Mouse (Mus musculus): ENCODE measurements at regions not wholly inside any gene's neighbourhood (a gene's known extent, or its start where the extent isn't known, plus 50 kb on each side); places are given as distances from the start of the nearest gene placed in this dataset.

- Histone ChIP-seq H3K36me3 (no peaks in the 10 kb centered on the region), H3K4me1 (replicated peaks) (no peaks in the 10 kb centered on the region), H3K4me2 (no peak overlapping the region), H3K27me3 (no peaks in the 10 kb centered on the region), H3K9ac (no peak overlapping the region), H3K9me3 (no peaks in the 10 kb centered on the region), H3K4me3 (no peak overlapping the region), H3K27ac (no peak overlapping the region)
- no peak for ATAC-seq (ENCODE audit: low FRiP score)
Observed at GRCm38 (mm10) chr2:108584799-108585198, 695.7 kb upstream of the Kif18a start.

- ATAC-seq (ENCODE audit: low FRiP score), result no peak
- no peaks in the 10 kb centered on the region for H3K36me3 ChIP-seq
- WGBS, result 97% methylated on average over 3 of the region's 3 CpGs
- H3K27me3 ChIP-seq, result no peaks in the 10 kb centered on the region
- H3K9me3 ChIP-seq, result no peaks in the 10 kb centered on the region
- no peak overlapping the region for H3K27ac ChIP-seq
- H3K4me3 ChIP-seq, result no peak overlapping the region
- H3K4me1 ChIP-seq (replicated peaks), result no peaks in the 10 kb centered on the region
- H3K4me2 ChIP-seq, result no peak overlapping the region
- H3K9ac ChIP-seq, result no peak overlapping the region
Observed at GRCm38 (mm10) chr2:108593555-108593954, 687.0 kb upstream of the Kif18a start.

DNA sequence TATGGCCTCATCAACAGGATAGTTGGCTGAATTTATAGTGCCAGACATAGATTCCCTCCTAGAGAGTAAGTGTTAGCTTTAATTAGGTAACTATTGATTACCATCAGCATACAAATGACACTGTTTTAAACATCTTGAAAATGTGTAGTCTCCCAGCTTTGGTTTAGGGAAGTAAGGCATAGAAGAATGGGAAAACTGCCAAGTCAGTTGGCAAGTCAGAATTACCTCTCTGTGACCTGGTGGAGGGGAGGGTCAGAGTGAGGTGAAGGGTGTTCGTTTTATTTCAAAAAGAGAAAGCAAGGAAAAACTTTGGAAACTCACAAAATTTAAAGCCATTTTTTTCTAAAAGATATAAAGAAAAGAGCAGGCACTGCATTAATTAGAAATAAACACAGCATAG is 680.2 kb upstream of the Kif18a start:
- Histone ChIP-seq H3K4me2 (no peak overlapping the region), H3K27ac (no peak overlapping the region), H3K9ac (no peak overlapping the region), H3K9me3 (no peaks in the 10 kb centered on the region), H3K27me3 (no peaks in the 10 kb centered on the region), H3K4me3 (no peak overlapping the region), H3K36me3 (no peaks in the 10 kb centered on the region), H3K4me1 (replicated peaks) (no peaks in the 10 kb centered on the region)
- WGBS, result 60% methylated on average over 1 of the region's 1 CpGs
- ATAC-seq (ENCODE audit: low FRiP score), result no peak

DNA sequence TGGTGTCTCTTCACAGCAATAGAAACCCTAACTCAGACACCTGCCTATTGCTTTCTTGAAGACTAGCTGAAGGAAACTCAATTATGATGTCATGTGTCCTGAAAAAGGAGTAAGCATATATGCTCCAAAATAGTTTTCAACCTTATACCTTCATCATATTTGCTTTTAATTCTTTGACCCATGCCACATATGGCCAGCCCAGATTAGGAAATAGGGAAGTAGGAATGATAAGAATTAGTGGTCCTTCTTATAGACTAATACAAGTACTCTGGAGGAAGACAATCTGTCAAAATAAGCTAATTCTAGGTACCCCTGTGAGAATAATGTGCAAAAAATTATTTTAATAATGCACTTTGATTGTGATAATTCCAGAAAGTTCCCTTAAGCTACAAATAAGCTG is 661.0 kb upstream of the Kif18a start:
- H3K27me3 ChIP-seq, result no peaks in the 10 kb centered on the region
- H3K27ac ChIP-seq, result no peak overlapping the region
- H3K9ac ChIP-seq, result no peak overlapping the region
- no peaks in the 10 kb centered on the region for H3K9me3 ChIP-seq
- H3K4me2 ChIP-seq, result no peak overlapping the region
- no peak for ATAC-seq (ENCODE audit: low FRiP score)
- no peaks in the 10 kb centered on the region for H3K36me3 ChIP-seq
- H3K4me1 ChIP-seq (replicated peaks), result no peaks in the 10 kb centered on the region
- H3K4me3 ChIP-seq, result no peak overlapping the region

DNA sequence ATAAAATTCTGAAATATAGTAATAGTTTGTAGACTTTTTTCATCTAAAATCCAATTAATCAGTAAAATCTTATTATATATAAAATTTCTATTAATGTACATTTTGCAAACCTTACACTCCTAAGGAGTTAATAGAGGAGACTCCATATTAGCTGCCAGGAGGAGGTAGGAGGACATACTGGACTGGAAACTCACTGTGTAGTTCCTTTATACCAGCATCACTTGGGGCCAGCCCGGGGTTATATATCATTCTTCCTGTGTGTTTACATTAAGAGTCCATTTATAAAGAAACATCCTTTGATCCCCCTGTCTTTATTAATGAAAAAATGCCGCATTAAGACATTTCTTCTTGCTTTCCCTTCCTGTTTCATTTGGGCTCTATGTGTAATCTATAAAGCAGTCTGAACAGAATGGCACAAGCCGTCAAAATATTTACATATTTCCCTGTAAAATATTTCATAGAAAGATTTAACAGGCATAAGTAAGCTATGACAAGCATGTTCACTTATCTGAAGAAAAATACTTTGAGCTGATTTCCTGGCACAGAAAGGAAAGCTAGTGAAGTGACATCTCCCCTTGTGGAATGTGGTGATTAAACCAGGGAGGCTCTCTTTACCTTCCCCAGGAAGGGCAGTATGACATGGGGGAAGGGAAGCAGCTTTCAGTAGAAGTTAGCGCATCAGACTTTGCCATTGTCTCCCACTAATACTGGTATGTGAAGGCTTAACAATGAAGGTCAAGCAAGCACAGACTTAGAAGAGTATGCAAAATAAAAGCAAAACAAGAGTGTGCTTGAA is 658.0 kb upstream of the Kif18a start:
- WGBS, result 85% methylated on average over 4 of the region's 4 CpGs
- H3K36me3 ChIP-seq, result no peaks in the 10 kb centered on the region
- no peak overlapping the region for H3K9ac ChIP-seq
- no peak for ATAC-seq (ENCODE audit: low FRiP score)
- no peak overlapping the region for H3K4me2 ChIP-seq
- no peaks in the 10 kb centered on the region for H3K27me3 ChIP-seq
- no peak overlapping the region for H3K4me3 ChIP-seq
- H3K4me1 ChIP-seq (replicated peaks), result no peaks in the 10 kb centered on the region
- no peak overlapping the region for H3K27ac ChIP-seq
- H3K9me3 ChIP-seq, result no peaks in the 10 kb centered on the region

DNA sequence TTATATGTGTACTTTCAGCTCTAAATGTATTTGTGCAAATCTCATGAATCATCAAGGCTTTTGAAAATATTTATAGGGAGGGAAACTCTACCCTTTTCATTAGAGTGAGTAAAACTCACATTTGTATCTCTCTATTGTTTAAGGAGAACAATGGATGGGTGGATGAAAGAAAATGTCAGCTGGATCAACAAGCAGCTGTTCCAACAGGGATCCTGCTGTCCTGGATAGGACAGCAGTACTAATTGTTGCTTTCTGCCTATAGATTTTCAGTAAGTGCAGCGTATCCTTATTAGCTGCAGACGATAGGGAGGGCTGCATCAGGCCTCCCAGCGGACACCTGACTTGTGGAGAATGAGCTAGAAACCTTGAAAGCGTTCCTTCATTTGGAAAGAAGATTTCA is 644.9 kb upstream of the Kif18a start:
- no peak overlapping the region for H3K4me3 ChIP-seq
- ATAC-seq (ENCODE audit: low FRiP score), result no peak
- no peak overlapping the region for H3K27ac ChIP-seq
- H3K4me2 ChIP-seq, result no peak overlapping the region
- no peak overlapping the region for H3K9ac ChIP-seq
- H3K4me1 ChIP-seq (replicated peaks), result no peaks in the 10 kb centered on the region
- H3K36me3 ChIP-seq, result no peaks in the 10 kb centered on the region
- no peaks in the 10 kb centered on the region for H3K27me3 ChIP-seq
- H3K9me3 ChIP-seq, result no peaks in the 10 kb centered on the region
- 52% methylated on average over 4 of the region's 4 CpGs for WGBS

DNA sequence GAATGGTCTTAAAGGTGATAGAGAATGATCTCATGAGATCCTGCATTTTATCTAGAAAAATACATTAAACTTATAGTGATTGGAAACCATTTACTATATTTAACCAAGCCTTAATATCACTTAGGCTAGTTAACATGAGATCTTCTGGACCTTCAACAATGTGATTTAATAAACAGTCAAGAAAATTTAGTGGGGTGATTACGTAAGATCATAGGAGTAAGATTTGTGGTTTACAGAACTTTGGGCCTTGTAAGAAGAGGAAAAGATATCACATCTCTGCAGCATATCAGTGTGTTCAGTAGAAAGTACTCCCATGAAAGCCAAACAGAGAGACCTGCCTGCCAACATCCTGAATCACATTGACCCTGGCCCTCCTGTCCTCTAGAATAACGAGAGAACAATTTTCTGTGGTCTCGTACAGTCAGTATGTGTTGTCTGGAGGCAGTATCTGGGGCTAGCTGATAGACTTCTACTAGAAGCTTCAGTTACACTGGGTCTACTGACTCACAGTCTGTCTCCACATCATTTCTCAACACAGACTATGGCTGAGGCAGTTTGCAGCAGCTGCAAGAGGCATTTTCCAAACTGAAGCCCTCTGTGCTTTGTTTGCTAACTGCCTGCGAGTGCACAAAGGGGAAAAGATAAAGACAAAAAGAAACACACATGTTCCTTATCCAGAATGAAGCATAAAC is 619.7 kb upstream of the Kif18a start:
- no peak for ATAC-seq (ENCODE audit: low FRiP score)
- no peaks in the 10 kb centered on the region for H3K4me1 ChIP-seq (replicated peaks)
- H3K4me3 ChIP-seq, result no peak overlapping the region
- 61% methylated on average over 4 of the region's 4 CpGs for whole genome bisulfite sequencing
- H3K9me3 ChIP-seq, result no peaks in the 10 kb centered on the region
- H3K36me3 ChIP-seq, result no peaks in the 10 kb centered on the region
- H3K9ac ChIP-seq, result no peak overlapping the region
- no peak overlapping the region for H3K4me2 ChIP-seq
- H3K27ac ChIP-seq, result no peak overlapping the region
- no peaks in the 10 kb centered on the region for H3K27me3 ChIP-seq

GRCm38 (mm10) chr2:108677777-108678380 is 602.7 kb upstream of the Kif18a start:
- no peak for ATAC-seq (ENCODE audit: low FRiP score)
- Histone ChIP-seq H3K4me3 (no peak overlapping the region), H3K9ac (no peak overlapping the region), H3K4me1 (replicated peaks) (no peaks in the 10 kb centered on the region), H3K4me2 (no peak overlapping the region), H3K27me3 (no peaks in the 10 kb centered on the region), H3K9me3 (no peaks in the 10 kb centered on the region), H3K36me3 (no peaks in the 10 kb centered on the region), H3K27ac (no peak overlapping the region)
- 61% methylated on average over 2 of the region's 2 CpGs for WGBS

GRCm38 (mm10) chr2:108681574-108681973 is 599.0 kb upstream of the Kif18a start:
- Histone ChIP-seq H3K27me3 (no peaks in the 10 kb centered on the region), H3K9me3 (no peaks in the 10 kb centered on the region), H3K27ac (no peak overlapping the region), H3K4me1 (replicated peaks) (no peaks in the 10 kb centered on the region), H3K9ac (no peak overlapping the region), H3K36me3 (no peaks in the 10 kb centered on the region), H3K4me2 (no peak overlapping the region), H3K4me3 (no peak overlapping the region)
- 92% methylated on average over 3 of the region's 3 CpGs for WGBS
- ATAC-seq (ENCODE audit: low FRiP score), result no peak

DNA sequence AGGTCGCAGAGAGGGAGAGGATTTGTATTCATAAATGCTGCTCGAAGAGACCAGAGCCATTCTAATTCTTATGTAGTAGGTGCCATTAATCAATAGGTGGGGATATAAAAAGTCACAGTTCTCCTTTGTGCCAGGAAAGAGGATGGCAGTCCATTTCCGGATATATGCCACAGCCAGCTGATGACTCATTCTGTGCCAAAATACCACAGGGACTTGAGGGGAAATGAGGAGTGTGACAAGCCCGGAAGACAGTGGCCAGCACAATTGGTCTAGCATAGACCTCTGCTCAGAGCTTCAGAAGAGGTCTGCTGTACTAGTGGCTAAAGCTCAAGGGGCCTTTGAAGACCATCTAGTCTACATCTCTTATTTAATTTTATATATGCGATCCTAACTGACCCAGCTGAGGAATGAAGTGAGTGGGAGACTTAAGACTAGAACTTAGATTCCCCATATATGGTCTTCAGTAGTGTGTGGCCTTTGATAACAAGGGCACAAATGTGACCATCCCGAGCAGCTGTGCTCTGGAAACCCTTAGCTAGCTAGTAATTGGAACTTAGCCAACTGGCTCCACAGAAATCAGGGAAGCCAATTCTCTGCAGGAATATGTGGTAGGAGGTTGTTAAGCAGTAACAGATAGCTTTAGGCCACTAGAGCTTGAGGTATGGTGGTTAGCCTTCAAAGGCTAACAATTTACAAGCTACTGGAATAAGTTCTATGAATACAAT is 594.4 kb upstream of the Kif18a start:
- Histone ChIP-seq H3K36me3 (no peaks in the 10 kb centered on the region), H3K27ac (no peak overlapping the region), H3K9ac (no peak overlapping the region), H3K4me2 (no peak overlapping the region), H3K4me3 (no peak overlapping the region), H3K9me3 (no peaks in the 10 kb centered on the region), H3K4me1 (replicated peaks) (no peaks in the 10 kb centered on the region), H3K27me3 (no peaks in the 10 kb centered on the region)
- 75% methylated on average over 6 of the region's 6 CpGs for WGBS
- no peak for ATAC-seq (ENCODE audit: low FRiP score)

GRCm38 (mm10) chr2:108690091-108690490 is 590.4 kb upstream of the Kif18a start:
- Histone ChIP-seq H3K4me2 (no peak overlapping the region), H3K27ac (no peak overlapping the region), H3K9me3 (no peaks in the 10 kb centered on the region), H3K27me3 (no peaks in the 10 kb centered on the region), H3K36me3 (no peaks in the 10 kb centered on the region), H3K4me3 (no peak overlapping the region), H3K9ac (no peak overlapping the region), H3K4me1 (replicated peaks) (no peaks in the 10 kb centered on the region)
- WGBS, result 56% methylated on average over 4 of the region's 4 CpGs
- no peak for ATAC-seq (ENCODE audit: low FRiP score)

DNA sequence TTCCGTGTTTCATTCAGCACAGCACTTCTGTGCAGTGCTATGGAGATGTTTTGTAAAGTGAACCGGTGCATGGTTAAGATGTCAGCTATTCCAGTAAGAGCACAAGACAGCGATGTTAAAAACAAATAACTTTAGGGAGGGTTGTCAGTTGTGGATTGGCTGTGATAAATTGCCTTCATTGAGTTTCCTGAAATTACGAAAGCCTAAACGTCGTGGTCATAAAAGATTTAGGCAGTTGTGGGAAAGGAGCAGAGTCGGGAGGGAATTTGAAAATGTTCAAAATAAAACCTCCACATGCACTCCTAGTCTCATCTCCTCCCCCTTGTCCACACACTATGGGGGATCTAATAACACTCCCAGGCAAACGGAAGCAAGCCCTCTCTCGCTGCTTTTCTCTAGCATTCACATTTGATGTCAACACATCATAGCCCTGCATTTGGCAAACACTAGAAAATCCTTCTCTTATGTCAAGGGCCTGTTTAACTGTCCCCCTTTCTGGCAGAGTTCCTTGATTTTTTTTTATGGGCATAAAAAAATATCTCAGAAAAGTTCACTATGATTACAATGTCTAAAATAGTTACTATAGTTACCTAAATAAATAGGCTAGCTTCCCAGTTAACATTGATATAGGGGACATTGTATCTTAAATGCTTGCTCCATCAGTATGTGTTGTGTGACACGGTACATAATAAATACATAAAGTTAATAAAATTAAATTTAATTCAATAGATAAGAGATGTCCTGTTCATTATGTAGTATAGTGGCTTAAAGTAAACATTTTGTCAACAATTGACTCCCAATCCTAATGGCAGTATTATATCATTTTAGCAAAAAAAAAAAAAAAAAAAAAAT is 589.2 kb upstream of the Kif18a start:
- no peaks in the 10 kb centered on the region for H3K9me3 ChIP-seq
- no peaks in the 10 kb centered on the region for H3K27me3 ChIP-seq
- H3K27ac ChIP-seq, result no peak overlapping the region
- ATAC-seq (ENCODE audit: low FRiP score), result no peak
- H3K4me1 ChIP-seq (replicated peaks), result no peaks in the 10 kb centered on the region
- no peaks in the 10 kb centered on the region for H3K36me3 ChIP-seq
- 56% methylated on average over 10 of the region's 10 CpGs for WGBS
- H3K9ac ChIP-seq, result no peak overlapping the region
- H3K4me3 ChIP-seq, result no peak overlapping the region
- H3K4me2 ChIP-seq, result no peak overlapping the region

Measured in hindbrain, embryonic 13.5 days (tissue).